Mouse (Mus musculus): ENCODE measurements around the gene Nup54. TPM values are rescaled to one million over a fixed set of nuclear protein-coding genes. Genes with fewer than 3 reads are reported as not detected.
A peak's percentile ranks its signal among the peaks of the same experiment; 100 is the strongest.

Nup54 gene
- polyA plus RNA-seq, 1 experiment from 2014 or later = 38.9 TPM

GRCm38 (mm10) chr5:92392542-92392941, 42.5 kb downstream of the Nup54 start:
- Histone ChIP-seq H3K9me3 (replicated peaks) (no peaks in the 10 kb centered on the region), H3K27ac (replicated peaks) (no peak overlapping the region), H3K4me3 (replicated peaks) (peak overlapping the region; percentile 18), H3K4me2 (replicated peaks) (peak overlapping the region; percentile 33), H3K4me1 (0 out of 2 replicates have a peak, but pooled peaks cover under 1% of the 10 kb centered on the region), H3K36me3 (no peaks in the 10 kb centered on the region), H3K27me3 (peaks cover 36% of the 10 kb centered on the region), H3K9ac (no peak overlapping the region)
- 41% methylated on average over 18 of the region's 18 CpGs for WGBS
- no peak for ATAC-seq (ENCODE audit: insufficient number of reproducible peaks, low FRiP score, low TSS enrichment, low read depth)

- Histone ChIP-seq H3K36me3 (no peaks in the 10 kb centered on the region), H3K4me3 (replicated peaks) (no peak overlapping the region), H3K9me3 (replicated peaks) (no peaks in the 10 kb centered on the region), H3K9ac (no peak overlapping the region), H3K4me2 (replicated peaks) (no peak overlapping the region), H3K27ac (replicated peaks) (no peak overlapping the region), H3K27me3 (peaks cover 36% of the 10 kb centered on the region), H3K4me1 (0 out of 2 replicates have a peak, but pooled peaks cover 4% of the 10 kb centered on the region)
- ATAC-seq (ENCODE audit: insufficient number of reproducible peaks, low FRiP score, low TSS enrichment, low read depth) = 0 out of 2 replicates have a peak, but pooled peaks have one; percentile 9
- 51% methylated on average over 8 of the region's 8 CpGs for WGBS
Measured at GRCm38 (mm10) chr5:92390615-92391014, 44.4 kb downstream of the Nup54 start.

GRCm38 (mm10) chr5:92389977-92390376, 45.0 kb downstream of the Nup54 start:
- 82% methylated on average over 2 of the region's 2 CpGs for WGBS

GRCm38 (mm10) chr5:92387433-92387832, 47.6 kb downstream of the Nup54 start:
- H3K27ac ChIP-seq (replicated peaks) = no peak overlapping the region
- WGBS = 60% methylated on average over 11 of the region's 11 CpGs

More at GRCm38 (mm10) chr5:92389977-92390376, 45.0 kb downstream of the Nup54 start:
- Histone ChIP-seq H3K4me1 (0 out of 2 replicates have a peak, but pooled peaks cover 4% of the 10 kb centered on the region), H3K36me3 (no peaks in the 10 kb centered on the region), H3K9ac (no peak overlapping the region), H3K4me3 (replicated peaks) (no peak overlapping the region), H3K27me3 (peaks cover 36% of the 10 kb centered on the region), H3K27ac (replicated peaks) (no peak overlapping the region), H3K9me3 (replicated peaks) (no peaks in the 10 kb centered on the region), H3K4me2 (replicated peaks) (no peak overlapping the region)
- no peak for ATAC-seq (ENCODE audit: insufficient number of reproducible peaks, low FRiP score, low TSS enrichment, low read depth)

GRCm38 (mm10) chr5:92386643-92387042, 48.4 kb downstream of the Nup54 start:
- Histone ChIP-seq H3K9me3 (replicated peaks) (no peaks in the 10 kb centered on the region), H3K27me3 (peaks cover 19% of the 10 kb centered on the region), H3K4me2 (replicated peaks) (no peak overlapping the region), H3K27ac (replicated peaks) (no peak overlapping the region), H3K36me3 (no peaks in the 10 kb centered on the region), H3K4me1 (peaks cover 5% of the 10 kb centered on the region; the same call in 1 of the 2 replicates), H3K4me3 (replicated peaks) (no peak overlapping the region), H3K9ac (no peak overlapping the region)
- ATAC-seq (ENCODE audit: insufficient number of reproducible peaks, low FRiP score, low TSS enrichment, low read depth) = no peak
- 47% methylated on average over 6 of the region's 6 CpGs for WGBS

More at GRCm38 (mm10) chr5:92387433-92387832, 47.6 kb downstream of the Nup54 start:
- no peak overlapping the region for H3K4me2 ChIP-seq (replicated peaks)
- no peak for ATAC-seq (ENCODE audit: insufficient number of reproducible peaks, low FRiP score, low TSS enrichment, low read depth)
- H3K9me3 ChIP-seq (replicated peaks) = no peaks in the 10 kb centered on the region
- H3K36me3 ChIP-seq = no peaks in the 10 kb centered on the region
- 0 out of 2 replicates have a peak, but pooled peaks cover 4% of the 10 kb centered on the region for H3K4me1 ChIP-seq
- no peak overlapping the region for H3K4me3 ChIP-seq (replicated peaks)
- H3K9ac ChIP-seq = no peak overlapping the region
- H3K27me3 ChIP-seq = peaks cover 24% of the 10 kb centered on the region

- no peak overlapping the region for H3K4me2 ChIP-seq (replicated peaks)
- ATAC-seq (ENCODE audit: insufficient number of reproducible peaks, low FRiP score, low TSS enrichment, low read depth) = no peak
- no peak overlapping the region for H3K9ac ChIP-seq
- no peaks in the 10 kb centered on the region for H3K9me3 ChIP-seq (replicated peaks)
- WGBS = 87% methylated on average over 5 of the region's 5 CpGs
- no peak overlapping the region for H3K27ac ChIP-seq (replicated peaks)
- H3K27me3 ChIP-seq = peaks cover 14% of the 10 kb centered on the region
- no peaks in the 10 kb centered on the region for H3K36me3 ChIP-seq
- H3K4me3 ChIP-seq (replicated peaks) = no peak overlapping the region
- peaks cover 7% of the 10 kb centered on the region; the same call in 1 of the 2 replicates for H3K4me1 ChIP-seq
Measured at GRCm38 (mm10) chr5:92386102-92386501, 48.9 kb downstream of the Nup54 start.

GRCm38 (mm10) chr5:92384855-92385254, 50.2 kb downstream of the Nup54 start:
- no peak for ATAC-seq (ENCODE audit: insufficient number of reproducible peaks, low FRiP score, low TSS enrichment, low read depth)
- H3K36me3 ChIP-seq = no peaks in the 10 kb centered on the region
- no peaks in the 10 kb centered on the region for H3K9me3 ChIP-seq (replicated peaks)
- peaks cover 7% of the 10 kb centered on the region; the same call in 1 of the 2 replicates for H3K4me1 ChIP-seq
- WGBS = 50% methylated on average over 7 of the region's 7 CpGs
- H3K4me3 ChIP-seq (replicated peaks) = no peak overlapping the region
- H3K27ac ChIP-seq (replicated peaks) = no peak overlapping the region
- no peak overlapping the region for H3K9ac ChIP-seq
- H3K4me2 ChIP-seq (replicated peaks) = no peak overlapping the region
- peaks cover 4% of the 10 kb centered on the region for H3K27me3 ChIP-seq

- no peak overlapping the region for H3K9ac ChIP-seq
- no peak overlapping the region for H3K4me3 ChIP-seq (replicated peaks)
- peaks cover 7% of the 10 kb centered on the region; the same call in 1 of the 2 replicates for H3K4me1 ChIP-seq
- no peaks in the 10 kb centered on the region for H3K36me3 ChIP-seq
- no peak for ATAC-seq (ENCODE audit: insufficient number of reproducible peaks, low FRiP score, low TSS enrichment, low read depth)
- no peaks in the 10 kb centered on the region for H3K27me3 ChIP-seq
- WGBS = 45% methylated on average over 7 of the region's 7 CpGs
- no peaks in the 10 kb centered on the region for H3K9me3 ChIP-seq (replicated peaks)
- no peak overlapping the region for H3K4me2 ChIP-seq (replicated peaks)
- H3K27ac ChIP-seq (replicated peaks) = no peak overlapping the region
Measured at GRCm38 (mm10) chr5:92383747-92384146, 51.3 kb downstream of the Nup54 start.

- no peaks in the 10 kb centered on the region for H3K27me3 ChIP-seq
- no peak overlapping the region for H3K4me3 ChIP-seq (replicated peaks)
- ATAC-seq (ENCODE audit: insufficient number of reproducible peaks, low FRiP score, low TSS enrichment, low read depth) = no peak
- no peaks in the 10 kb centered on the region for H3K9me3 ChIP-seq (replicated peaks)
- no peaks in the 10 kb centered on the region for H3K36me3 ChIP-seq
- H3K4me1 ChIP-seq = peaks cover 4% of the 10 kb centered on the region; the same call in 1 of the 2 replicates
- no peak overlapping the region for H3K9ac ChIP-seq
- 56% methylated on average over 9 of the region's 9 CpGs for WGBS
- H3K27ac ChIP-seq (replicated peaks) = no peak overlapping the region
- H3K4me2 ChIP-seq (replicated peaks) = no peak overlapping the region
Measured at GRCm38 (mm10) chr5:92382349-92382679, 52.7 kb downstream of the Nup54 start.

GRCm38 (mm10) chr5:92381550-92382348, 53.3 kb downstream of the Nup54 start:
- H3K9ac ChIP-seq = no peak overlapping the region
- H3K36me3 ChIP-seq = no peaks in the 10 kb centered on the region
- no peaks in the 10 kb centered on the region for H3K9me3 ChIP-seq (replicated peaks)
- H3K27ac ChIP-seq (replicated peaks) = no peak overlapping the region
- peaks cover 3% of the 10 kb centered on the region; the same call in 1 of the 2 replicates for H3K4me1 ChIP-seq
- WGBS = 36% methylated on average over 12 of the region's 12 CpGs
- 0 out of 2 replicates have a peak, but pooled peaks have one; percentile 54 for ATAC-seq (ENCODE audit: insufficient number of reproducible peaks, low FRiP score, low TSS enrichment, low read depth)
- no peak overlapping the region for H3K4me2 ChIP-seq (replicated peaks)
- no peak overlapping the region for H3K4me3 ChIP-seq (replicated peaks)
- H3K27me3 ChIP-seq = no peaks in the 10 kb centered on the region

GRCm38 (mm10) chr5:92376795-92377405, 58.1 kb downstream of the Nup54 start:
- no peak overlapping the region for H3K4me2 ChIP-seq (replicated peaks)
- no peaks in the 10 kb centered on the region for H3K9me3 ChIP-seq (replicated peaks)
- no peaks in the 10 kb centered on the region for H3K27me3 ChIP-seq
- H3K27ac ChIP-seq (replicated peaks) = no peak overlapping the region
- H3K9ac ChIP-seq = no peak overlapping the region
- peaks cover 3% of the 10 kb centered on the region; the same call in 1 of the 2 replicates for H3K4me1 ChIP-seq
- H3K36me3 ChIP-seq = no peaks in the 10 kb centered on the region
- ATAC-seq (ENCODE audit: insufficient number of reproducible peaks, low FRiP score, low TSS enrichment, low read depth) = no peak
- WGBS = 21% methylated on average over 13 of the region's 13 CpGs
- no peak overlapping the region for H3K4me3 ChIP-seq (replicated peaks)
